Mouse (Mus musculus) embryo, embryonic 11.5 days (tissue): ENCODE data around the gene 2210407C18Rik.

Experiments
- DNase-seq: peaks from one replicate; pipeline ENCODE4 v3.0.0-alpha.2; 2012; ENCODE audit warnings: low read depth, low spot score

2210407C18Rik gene

DNA sequence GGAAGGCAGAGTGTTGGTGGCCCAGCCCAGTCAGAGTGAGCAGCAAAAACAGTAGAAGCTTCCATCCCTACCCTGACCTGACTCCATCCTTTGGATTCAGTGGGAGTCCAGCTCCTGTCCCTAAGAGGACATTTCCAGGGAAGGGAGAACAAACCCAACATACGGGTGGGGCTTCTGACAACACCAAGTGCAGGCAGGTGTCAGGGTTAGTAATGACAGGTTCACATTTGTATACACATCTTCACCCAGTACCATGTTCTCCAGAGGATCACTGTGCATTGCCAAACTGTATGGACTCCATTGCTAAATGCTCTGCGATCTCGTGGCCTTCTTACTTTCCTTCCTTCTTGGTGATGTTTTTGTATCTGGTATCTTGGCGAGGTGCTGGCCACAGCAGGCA is at the start of gene 2210407C18Rik:
2210407C18Rik (minus strand) TSS at position 101 of the 400 bp plus-strand sequence.
- no peak for DNase-seq

DNA sequence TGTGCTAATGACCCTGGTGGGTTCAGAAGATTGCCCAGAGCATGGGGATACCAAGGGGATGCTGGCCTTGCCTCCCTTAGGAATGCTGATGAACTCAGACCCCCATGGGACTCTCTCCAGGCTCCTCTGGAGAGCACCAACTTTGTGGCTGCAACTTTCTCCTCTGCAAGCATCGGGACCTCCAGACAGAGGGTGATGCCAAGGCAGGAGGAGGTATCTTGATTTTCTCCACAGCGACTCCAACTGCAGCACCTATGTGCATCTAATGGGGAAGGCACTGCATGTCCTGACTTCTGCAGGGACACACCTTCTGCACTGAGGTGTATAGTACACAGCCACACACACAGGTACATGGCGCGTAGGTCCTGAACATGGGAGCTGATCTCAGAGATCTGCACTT is 42.7 kb upstream of the 2210407C18Rik start, which contains the start of gene Olfr322:
Olfr322 (plus strand) TSS at position 187 of the 400 bp plus-strand sequence.
- DNase-seq: no peak

DNA sequence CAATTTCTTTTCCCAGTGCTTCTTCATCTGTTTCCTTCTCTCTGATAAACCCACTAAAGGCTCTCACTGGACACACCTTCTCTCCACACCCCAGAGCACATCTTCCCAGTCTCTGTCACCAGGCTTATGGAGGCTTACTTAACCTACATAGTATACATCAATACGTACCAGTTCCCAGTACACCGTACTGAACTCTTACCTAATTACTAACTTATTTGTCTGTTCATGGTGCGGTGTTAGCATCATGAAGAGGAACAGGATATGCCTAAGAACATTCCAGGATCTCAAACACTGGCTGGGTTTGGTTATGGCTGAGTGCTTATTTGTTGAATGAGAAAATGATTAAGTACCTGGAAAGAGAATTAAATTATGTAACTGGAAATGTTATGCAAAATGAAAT is 39.3 kb upstream of the 2210407C18Rik start:
- no peak for DNase-seq

DNA sequence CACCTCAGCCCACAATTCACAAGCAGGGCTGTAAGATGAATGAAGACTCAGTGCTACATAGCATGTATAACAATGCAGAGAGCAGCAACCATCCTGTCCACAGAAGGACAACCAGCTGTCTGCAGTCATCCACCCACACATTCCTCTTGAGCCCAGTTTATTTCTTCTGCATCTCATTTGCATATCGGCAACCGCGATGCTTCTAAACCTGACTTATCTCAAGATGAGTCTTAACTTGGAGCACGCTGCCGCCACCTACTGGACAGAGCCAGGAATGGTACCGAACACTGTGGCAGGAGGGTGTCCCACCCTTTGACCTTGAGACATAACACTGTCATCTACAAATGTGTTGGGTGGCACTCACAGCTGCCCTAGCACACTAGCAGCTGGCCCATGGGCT is 27.5 kb upstream of the 2210407C18Rik start:
- no peak for DNase-seq

DNA sequence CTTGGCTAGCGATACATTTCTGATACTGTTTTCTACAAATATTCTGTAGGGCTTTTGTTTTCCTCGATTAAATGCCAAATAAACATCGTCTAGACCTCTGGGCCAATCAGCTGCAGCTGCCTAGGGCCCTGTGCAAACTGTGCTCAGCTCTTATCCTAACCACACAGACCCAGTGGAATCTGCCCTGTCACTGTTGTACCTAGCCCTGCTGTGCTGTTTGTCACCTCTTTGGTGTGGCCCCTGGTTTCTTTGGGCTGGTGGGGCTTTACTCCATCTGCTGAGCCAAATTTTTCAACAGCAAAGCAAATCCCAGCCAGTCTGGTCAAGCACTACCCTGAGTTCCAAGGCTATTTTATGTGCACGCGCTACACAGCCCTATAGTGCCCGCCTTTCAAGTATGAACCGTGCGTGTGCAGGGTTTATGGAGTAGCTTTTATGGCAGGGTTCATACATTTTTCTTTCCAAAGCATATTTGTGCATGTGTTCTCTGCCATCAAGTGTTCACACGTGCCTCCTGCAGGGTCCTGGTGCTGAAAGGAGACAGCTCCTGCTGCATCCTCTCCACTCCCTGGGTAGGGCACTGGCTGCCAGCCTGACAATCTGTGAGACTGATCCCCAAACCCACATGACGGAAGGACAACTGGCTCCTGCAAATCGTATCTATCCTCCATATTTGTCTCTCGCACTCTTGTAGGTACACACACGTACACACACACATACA is 25.9 kb upstream of the 2210407C18Rik start:
- DNase-seq: no peak

DNA sequence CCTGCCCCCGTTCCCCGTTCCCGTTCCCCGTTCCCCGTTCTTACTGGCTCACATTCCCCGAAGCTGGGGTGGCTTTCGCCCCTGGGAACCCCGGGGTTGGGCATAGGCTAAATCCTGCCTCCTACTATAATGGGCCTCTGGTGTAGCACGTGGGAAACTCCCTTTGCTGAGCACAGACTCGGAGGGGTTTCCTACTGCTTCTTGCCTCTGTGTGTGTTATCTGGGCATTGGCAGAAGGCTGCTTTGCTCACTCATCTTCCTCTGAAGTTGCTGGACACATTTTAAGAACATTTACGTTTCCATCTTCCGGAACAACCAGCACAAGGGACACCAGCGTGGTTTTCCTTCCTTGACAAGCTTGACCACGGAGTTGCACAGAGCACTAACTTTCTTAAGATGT is 25.2 kb upstream of the 2210407C18Rik start:
- no peak for DNase-seq

DNA sequence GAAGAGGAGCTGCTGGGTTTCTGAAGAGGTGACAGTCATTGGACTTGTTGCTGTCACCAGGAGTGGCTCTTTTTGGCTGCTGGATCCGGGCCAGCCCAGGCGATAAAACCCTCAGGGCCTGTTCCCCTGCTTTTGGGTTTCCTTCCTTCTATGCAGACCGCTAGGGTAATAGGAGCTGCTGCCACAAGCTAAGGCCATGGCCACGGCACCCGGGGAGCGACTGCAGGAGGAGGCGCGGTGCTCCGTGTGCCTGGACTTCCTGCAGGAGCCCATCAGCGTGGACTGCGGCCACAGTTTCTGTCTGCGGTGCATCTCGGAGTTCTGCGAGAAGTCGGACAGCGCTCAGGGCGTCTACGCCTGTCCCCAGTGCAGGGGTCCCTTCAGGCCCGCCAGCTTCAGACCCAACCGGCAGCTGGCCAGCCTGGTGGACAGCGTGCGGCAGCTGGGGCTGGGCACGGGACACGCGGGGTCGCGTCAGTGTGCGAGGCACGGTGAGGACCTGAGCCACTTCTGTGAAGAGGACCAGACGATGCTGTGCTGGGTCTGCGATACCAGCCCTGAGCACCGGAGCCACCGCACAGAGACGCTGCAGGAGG is 24.5 kb upstream of the 2210407C18Rik start, which contains the start of gene Trim58:
Trim58 (plus strand) TSS at position 194 of the 596 bp plus-strand sequence.
- DNase-seq: no peak

DNA sequence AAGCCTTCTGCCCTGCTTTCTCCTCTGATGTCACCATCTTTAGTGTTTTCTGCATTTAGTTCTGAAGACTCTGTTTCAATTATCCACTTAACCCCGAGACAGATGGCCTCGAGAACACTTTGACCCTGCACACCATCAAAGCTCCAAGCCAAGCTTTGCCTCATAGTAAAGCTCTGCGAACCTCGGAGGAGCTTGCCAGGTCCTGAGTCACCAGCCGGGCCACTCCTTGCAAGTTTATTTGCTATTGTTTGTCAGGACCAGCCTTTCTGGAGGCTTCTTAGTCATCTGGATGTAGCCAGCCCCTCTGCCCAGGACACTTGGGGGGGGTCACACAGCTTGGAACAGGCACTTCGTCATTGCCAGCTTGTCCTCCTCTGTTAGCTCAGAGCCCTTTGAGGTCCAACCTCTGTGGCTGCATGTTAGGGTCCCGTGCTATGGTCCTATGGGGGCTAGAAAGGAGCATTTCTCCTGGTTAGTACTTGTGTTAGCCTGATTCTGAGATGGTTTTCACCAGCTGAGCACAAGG is 22.4 kb upstream of the 2210407C18Rik start:
- no peak for DNase-seq

DNA sequence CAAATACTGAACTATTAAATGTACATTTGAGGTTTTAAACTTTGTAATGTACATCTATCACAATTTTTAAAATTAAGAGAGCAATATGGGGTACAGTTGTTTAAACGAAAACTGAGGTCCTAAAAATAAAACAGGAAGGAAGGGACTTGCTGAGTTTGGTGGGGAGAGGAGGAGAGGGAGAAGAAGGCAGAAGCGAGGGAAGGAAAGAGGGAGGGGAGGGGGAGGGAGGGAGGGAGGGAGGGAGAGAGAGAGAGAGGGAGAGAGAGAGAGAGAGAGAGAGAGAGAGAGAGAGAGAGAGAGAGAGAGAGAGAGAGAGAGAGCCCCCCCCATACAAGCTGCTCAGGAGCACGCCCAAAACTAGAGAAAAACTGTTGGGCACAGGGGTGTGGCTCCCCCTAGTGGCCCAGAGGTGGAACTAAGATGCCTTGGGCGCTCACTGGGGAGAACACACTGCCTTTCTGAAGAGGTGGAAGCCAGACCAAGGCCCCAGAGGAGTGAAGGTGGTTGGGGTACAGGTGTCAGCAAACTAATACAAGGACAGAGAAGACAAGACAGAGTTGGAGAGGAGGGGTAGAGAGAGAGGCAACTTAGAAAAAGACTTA is 20.6 kb upstream of the 2210407C18Rik start:
- peak; percentile 34 for DNase-seq

DNA sequence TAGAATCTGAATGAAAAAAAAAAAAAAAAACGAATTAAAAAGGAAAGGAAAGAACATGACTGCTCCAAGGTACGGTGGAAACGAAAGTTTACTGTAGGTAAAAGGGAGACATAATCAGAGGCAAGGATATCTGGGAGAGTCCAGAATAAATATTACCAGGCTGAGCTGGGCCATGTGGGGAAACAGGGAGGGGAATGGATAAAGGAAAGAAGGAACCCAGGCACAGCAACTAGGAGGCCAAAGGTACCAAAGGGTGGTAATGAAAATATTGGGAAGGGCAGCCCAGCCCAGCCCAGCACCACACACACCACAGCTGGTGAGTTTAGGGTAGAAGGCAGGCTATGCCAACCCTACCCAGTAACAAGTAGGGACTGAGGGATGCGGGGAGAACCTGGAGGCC is 19.0 kb upstream of the 2210407C18Rik start:
- no peak for DNase-seq

DNA sequence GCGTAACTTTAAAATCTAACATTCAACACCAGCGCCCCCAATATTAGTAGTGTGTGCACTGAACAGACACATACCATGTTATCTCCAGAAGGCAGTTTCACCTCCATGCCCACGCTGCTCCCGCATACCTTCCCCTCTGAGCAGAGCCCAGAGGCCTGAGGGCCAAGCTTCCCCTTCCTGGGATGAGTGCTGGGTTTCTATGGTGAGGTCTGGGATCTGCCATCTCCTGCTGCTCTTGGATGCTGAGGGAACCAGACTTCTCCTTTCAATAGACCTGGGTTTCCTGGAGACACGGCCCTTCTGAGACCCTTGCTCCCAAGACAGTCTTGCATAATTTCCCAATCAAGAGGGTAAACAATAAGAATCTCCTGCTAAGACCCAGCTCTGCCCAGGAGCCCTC is 14.5 kb upstream of the 2210407C18Rik start, which contains the start of gene Olfr323:
Olfr323 (minus strand) TSS at position 101 of the 400 bp plus-strand sequence.
- no peak for DNase-seq

DNA sequence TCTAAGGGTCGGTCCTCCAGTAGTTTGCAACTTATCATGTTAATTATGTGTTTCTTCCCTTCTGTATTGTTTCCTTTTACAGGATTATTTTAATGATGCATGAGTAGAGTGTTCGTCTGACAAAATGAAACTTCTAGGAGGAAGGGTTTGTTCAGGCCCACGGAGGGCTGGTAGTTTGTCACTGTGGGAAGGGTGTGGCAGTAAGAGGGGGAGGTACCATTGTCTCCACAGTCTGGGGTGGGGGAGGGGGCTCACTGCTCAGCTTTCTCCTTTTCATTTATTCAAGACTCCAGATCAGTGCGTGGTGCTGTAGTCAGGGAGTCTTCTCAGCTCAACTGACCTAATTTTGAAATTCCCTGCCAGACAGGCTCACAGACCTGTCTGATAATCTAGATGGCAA is 10.3 kb upstream of the 2210407C18Rik start:
- DNase-seq: no peak

DNA sequence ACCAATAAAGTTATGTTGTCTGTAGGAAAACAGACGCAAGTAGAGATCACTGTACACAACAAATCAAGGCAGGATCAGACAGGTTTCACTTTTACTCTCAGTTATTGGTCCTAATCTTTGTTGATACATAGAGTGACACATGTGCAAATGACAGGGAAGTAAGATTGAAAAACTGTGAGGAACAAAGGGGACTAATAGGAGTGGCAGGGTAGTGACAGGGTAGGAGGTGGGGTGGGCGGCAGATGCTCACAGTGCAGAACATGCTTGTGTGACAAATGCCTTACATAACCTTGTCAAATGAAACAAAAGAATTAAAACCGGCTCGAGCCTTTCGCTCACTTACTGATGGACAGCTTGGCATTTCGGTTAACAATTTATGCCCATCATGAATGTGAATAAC is 2.9 kb upstream of the 2210407C18Rik start:
- no peak for DNase-seq

DNA sequence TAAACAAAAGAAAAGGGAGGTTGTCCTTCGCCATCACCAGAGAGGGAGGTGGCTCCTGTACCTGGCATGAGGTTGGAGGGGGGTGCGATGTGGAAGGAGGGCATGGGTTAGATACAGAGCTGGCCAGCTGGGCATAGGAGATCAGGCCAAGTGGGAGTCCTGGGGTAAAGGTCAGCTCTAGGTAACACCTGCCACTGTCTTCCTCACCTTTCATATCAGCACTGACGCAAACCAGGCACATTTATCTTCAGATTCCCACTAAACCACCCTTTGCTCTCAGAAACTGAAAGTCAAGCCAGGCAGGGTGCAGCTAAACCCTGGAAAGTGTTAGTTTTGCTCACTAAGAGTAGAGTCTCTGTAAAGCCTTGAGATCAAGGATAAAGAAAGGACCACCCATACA is 2.5 kb upstream of the 2210407C18Rik start:
- no peak for DNase-seq

DNA sequence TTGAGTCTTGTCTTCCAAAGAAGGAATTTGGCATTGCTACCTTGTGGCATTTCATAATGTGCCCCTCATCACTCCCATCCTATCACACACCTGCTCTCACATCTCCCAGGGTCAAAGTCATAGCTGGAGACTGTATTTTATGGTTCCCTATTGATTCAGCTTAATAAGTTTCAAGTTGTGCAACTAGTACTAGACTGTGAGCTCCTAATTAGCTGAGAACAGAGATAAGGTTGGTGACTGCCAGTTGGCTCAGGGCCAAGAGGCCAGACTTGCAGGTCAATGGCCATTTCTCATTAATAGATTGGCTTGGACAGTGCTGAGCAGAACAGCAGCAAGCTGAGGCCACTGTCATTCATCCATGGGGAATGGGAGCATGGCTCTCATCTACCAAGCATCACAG is 1.3 kb downstream of the 2210407C18Rik start:
- DNase-seq: no peak

DNA sequence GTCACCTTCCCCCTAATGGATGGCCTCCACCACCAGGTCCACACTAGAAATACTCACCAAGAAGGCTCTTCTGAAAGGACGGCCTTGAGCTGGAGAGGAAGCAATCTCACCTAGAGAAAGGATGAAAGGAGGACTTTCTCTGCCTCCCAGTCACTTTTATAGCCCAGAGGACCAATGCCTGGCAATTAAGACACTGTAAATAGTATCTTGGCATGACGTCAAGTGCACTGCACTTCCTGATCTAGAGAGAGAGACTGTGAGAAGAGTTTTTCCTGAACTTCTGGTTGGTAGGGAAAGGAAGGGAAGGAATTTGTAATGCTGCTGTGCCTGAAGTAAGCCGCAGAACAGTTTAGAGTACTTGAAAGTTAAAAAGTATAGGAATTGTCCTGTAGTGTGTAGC is 2.5 kb downstream of the 2210407C18Rik start:
- DNase-seq: no peak

DNA sequence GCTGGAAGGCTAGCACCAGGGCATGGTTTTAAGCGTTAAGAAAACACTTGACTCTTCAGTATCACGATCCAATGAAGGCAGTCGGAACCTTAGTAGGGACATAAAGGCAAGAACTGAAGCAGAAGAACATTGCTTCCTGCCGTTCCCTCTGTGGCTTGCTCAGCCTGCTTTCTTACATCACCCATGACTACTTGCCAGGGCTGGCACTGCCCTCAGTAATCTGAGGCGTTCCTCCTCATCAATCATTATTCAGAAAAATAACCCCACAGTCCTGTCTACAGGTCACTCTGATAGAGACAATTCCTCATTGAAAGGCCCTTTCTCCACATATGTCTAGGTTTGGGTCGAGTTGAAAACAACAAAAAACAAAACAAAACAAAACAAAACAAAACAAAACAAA is 8.8 kb downstream of the 2210407C18Rik start:
- no peak for DNase-seq

DNA sequence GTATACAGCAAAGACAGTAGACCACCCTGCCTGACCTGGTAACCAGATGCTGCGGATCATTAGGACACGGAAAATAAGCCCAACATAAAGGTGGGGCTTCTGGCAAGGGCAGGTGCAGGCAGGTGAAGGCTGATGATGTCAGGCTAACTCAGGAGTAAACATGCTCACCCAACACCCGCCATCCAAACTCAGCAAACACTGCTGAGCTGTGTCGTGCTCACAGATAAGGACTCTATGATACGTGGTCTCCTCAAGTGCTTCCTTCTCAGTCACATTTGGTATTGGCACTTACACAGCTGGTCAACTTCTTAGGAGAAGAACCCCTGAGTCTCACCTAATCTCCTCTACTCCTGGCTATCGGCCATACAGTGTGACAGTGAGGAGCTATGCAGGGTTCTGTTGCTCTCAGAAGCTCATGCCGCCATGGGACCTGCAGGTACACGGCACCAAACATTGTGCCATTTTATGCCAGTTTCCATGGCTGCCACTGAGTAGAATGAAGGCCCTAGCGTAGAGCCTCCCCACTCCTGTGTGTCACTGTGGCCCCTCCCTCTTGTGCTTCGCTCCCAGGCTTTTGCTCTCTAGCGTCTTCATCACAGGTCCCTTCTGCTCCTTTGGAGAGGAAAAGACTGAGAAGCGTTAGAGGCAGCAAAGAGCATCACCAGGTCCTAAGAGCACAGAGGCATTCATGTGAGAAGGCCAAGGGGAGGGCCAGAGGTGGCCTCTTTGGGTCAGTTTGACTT is 9.5 kb downstream of the 2210407C18Rik start:
- no peak for DNase-seq

DNA sequence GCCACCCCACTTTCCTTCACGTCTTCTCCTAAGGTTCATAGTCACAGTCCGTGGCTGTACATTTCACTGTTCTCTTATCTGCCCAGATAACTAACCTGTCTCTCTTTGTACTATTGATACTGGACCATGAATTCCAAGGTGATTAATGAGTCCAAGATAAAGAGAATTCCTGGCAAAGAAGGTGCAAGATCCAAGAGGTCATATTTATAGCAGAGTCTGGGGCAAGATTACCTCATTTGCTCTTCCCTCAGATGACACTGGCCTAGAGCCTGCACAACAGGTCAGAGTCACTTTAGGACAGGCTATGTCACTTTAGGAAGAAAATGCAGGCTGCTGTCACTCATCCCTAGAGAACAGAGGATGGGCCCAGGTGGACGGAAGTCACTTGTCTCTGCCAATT is 10.6 kb downstream of the 2210407C18Rik start:
- DNase-seq: no peak

DNA sequence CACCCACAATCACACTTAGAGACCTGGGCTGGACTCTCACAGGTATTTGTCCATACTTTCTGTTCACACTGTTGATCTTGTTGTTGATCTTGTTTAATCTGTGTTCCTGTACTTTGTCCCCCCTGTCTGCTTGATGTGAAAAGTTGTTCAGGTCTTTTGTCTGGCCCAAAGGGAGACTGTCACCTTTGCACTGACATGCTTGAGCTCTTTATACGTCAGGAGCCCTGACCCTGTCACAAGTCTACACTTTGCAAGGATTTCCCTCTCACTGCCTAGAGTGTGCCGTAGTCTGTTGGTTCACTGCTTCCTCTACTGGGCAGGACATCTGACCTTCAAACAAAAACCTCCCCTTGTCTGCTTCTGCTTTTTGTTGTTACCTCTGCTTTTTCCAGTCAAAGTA is 11.2 kb downstream of the 2210407C18Rik start:
- no peak for DNase-seq

DNA sequence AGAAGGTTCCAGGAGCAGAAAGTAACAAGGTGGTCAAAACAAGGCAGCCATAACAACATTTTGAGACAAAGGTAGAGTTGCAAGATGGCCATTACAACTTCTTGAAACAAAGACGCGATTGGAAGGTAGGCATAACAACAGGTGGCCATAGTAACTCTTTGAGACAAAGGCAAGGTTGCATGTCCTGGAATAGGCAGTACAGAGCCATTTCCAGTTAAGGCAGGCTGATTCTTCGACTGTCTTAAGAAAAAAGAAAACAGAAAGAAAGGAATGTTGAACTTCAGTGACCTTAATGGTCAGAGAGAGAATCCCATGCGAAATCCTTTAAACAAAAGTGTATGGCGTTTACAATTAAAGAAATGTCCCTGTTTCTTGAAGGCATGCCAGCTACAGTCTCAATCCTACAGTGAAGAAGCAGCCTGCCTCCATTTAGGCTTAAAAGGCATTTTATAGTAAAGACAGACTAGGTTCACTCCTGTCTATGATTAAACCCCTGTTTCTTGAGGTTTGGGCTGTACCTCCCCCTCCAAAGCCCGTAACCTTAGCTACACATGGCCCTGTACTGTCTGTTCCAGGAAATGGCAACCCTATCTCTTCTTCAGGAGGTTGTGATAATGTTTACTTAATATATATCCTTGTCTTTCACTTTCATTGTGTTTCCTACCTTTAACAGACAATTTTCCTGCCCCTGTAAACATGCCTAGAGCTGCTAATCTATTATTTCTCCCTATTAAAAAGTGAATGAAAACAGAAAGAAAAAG is 12.9 kb downstream of the 2210407C18Rik start:
- no peak for DNase-seq
